Mouse (Mus musculus) retina, embryonic 14.5 days (tissue): ENCODE data around the gene Aga.
"Not testable (repeated sequence)": the region's sequence is repeated elsewhere in the genome, so short reads cannot be mapped to it uniquely, and the experiment has no call there.

Source experiments
- DNase-seq: peaks from one replicate; pipeline ENCODE4 v3.0.0-alpha.2; 2015; ENCODE audit warnings: low spot score

Gene Aga

DNA sequence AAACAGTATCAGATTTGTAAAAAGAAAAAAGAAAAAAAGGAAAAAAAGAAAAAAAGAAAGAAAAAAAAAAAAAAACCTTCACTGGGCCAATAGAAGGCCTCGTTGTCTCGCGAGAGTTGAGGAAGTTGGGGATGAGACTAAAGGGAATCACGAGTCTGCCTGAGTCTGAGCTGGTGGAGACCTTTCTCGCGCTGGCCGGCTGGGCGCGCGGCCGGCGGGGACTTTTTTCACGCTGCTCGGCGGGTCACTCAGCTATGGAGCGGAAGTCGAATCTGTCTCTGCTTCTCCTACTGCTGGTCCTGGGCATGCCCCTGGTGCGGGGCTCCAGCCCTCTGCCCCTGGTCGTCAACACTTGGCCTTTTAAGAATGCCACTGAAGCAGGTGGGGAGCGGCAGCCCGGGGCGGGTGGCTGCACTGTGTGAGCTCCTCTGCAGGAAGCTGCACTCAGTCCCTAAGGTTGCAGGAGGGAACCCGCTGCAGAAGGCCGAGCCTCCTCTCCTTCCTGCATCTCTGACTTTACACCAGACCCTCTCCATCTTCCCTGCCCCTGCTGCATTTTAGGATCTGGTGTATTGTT, at the start of gene Aga:
Aga (plus strand) TSS at position 177 of the 577 bp plus-strand sequence.
- peak; percentile 92 for DNase-seq

DNA sequence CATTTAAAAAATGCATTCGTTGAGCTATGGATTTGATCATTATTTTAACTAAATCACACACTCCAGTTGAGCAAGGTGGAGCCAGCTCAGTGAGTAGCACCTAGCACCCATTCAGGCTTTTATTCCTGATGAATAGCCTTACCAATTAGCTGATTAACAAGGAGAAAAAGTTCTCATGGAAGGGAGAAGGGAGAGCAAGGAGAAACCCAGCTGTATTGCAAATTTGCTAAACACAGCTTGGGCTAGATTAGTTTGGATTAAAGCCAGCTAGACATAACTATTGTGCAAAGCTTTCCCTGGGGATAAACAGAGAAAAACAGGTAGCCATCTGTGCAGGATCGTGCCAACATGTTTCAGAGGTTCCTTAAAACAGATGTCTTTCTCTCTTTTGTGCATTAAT, 22.5 kb upstream of the Aga start:
- DNase-seq = peak; percentile 7

- DNase-seq = no peak
These were observed 15.3 kb upstream of the Aga start for GRCm38 (mm10) chr8:53496216-53496615.

DNA sequence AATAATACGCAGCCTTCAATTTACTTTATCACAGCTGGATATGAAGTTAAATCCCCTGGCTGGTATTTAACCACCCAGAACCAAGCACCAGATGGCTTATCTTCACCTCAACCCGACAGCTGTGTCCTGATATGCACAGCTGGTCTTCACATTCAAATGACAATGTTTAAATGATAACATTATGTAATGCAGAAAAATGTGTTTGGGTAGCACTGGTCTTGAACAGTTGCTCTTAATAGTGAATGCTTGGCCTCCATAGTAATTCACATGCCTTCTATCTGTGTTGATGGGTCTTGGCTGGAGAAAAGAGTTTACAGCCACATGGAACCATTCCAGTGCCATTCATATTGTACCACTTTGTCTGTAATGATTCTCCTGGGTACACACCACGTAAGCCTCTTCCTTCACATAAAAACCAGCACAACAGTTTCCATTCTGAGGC, 14.6 kb upstream of the Aga start:
- DNase-seq = no peak

- not testable (repeated sequence) for DNase-seq
These were observed 26.5 kb downstream of the Aga start for GRCm38 (mm10) chr8:53538049-53538448.

DNA sequence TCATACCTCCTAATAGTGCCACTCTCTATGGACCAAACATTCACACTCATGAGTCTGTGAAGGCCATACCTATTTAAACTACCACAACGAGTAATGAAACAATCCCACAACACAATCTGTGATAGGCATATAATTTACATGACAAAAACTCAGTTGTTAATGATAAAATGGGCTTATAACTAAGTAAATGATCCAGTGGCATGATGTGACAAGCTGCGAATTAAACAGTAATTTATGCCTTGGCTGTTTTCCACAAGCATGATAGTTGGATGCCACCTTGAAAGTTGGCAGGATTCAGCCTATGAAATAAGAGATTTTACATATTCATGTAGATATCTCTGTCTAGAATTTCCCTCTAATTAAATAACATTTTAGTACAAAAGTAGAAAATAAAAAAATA, 28.1 kb downstream of the Aga start:
- no peak for DNase-seq

GRCm38 (mm10) chr8:53562441-53563040, 51.0 kb downstream of the Aga start:
- peak; percentile 5 for DNase-seq

DNA sequence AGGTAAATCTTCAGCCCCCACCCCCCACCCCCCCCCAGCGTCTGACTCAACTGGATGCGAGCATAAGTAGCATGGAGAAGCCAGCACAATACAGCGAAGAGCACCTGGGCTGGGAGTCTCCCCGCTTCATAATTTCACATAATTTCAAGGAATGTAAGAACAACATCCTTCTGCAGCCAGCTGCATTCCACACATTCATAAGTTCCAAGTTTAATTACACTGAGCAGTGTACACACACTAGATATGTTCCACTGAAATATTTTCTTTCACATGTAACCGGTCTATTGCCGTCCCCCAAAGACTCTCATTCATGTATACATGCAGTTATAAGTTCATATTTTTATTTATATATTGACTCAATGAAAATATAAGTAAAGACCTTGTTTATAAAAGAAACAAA, 54.7 kb downstream of the Aga start:
- DNase-seq = no peak
